Mouse (Mus musculus) hematopoietic multipotent progenitor cell, adult 10-12 weeks (in vitro differentiated cells): ENCODE data around the gene Vmn2r48. TPM values are rescaled to one million over a fixed set of nuclear protein-coding genes. Genes with fewer than 3 reads are reported as not detected.

Experiments used
- polyA plus RNA-seq: library from polyadenylated mRNA; stranded (reverse); fragments of >175 nt; gene quantifications from 2 replicates; pipeline ENCODE4 v1.2.3, GENCODE M21; 2012; ENCODE audit warnings: low replicate concordance

Vmn2r48 gene
- polyA plus RNA-seq: not detected in 2 replicates

GRCm38 (mm10) chr7:9953485-9953884, at the start of gene Vmn2r48:
TSS of gene Vmn2r48 (minus strand) at chr7:9953585.

GRCm38 (mm10) chr7:9992157-9992556, 38.8 kb upstream of the Vmn2r48 start, which contains the start of gene Vmn2r49:
TSS of gene Vmn2r49 (minus strand) at chr7:9992257.

Other genes starting within 250 kb of the Vmn2r48 start
- not detected in 2 replicates for gene Vmn2r46, start 183.0 kb downstream of the Vmn2r48 start, polyA plus RNA-seq
- gene Vmn2r47, start 112.3 kb downstream of the Vmn2r48 start, polyA plus RNA-seq: not detected in 2 replicates
- gene Vmn2r49, start 38.7 kb upstream of the Vmn2r48 start, polyA plus RNA-seq: not detected in 2 replicates
- 0.03 TPM in 1 of 2 replicates, not detected in the other for gene Vmn2r50, start 99.7 kb upstream of the Vmn2r48 start, polyA plus RNA-seq
- gene Vmn2r51, start 152.2 kb upstream of the Vmn2r48 start, polyA plus RNA-seq: not detected in 2 replicates
- not detected in 2 replicates for gene Vmn2r52, start 223.0 kb upstream of the Vmn2r48 start, polyA plus RNA-seq